Mouse (Mus musculus): ENCODE measurements around the gene Mlec. TPM values are rescaled to one million over a fixed set of nuclear protein-coding genes. Genes with fewer than 3 reads are reported as not detected.

Gene Mlec
- 84.1 and 84.5 TPM in 2 replicates for polyA plus RNA-seq (2012; rRNA removed)

DNA sequence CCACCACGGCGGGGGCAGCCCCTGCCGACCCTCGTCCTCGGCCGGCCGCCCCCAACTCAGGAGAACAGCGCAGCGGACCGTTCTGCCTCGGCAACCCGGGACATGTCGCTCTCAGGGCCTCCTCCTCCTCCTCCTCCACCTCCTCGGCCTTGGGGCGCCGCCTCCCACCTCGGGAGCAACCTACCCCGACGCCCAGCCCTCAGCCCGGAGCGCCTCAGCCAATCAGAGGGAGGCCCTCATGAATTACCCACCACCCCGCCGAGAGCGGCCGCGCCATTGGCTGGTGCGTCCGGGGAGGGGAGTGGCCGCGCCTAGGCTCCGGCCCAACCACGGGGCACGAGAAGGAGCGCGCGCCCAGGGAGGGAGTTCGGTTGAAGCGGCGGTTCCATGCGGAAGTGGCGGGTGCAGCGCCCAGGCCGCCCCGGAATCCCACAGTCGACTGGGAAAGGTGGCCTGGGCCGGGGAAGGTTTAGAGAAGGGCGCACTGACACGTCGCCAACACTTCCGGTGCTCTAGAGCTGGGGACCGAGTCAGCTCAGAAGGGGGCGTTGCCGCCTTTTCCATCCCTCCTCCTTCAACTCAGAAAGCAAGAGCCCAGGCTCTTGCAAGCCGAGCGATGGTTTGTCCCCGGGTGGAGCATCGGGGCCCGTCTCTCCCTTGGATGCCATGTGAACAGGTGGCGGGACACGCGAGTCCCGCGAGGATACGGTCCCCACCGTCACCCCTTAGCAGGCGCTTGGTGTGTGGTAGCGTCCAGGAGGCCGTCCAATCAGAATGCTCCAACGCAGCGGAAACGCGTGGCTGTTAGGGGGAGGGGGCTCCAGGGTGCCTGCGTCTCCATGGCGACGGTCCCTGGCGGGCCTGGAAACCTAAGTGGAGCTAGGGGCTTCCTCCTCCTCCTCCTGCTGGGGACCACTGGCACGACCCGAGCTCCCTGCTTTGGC is at the start of gene Mlec:
Gene Mlec (minus strand): TSS at position 140 of the 944 bp plus-strand sequence.

DNA sequence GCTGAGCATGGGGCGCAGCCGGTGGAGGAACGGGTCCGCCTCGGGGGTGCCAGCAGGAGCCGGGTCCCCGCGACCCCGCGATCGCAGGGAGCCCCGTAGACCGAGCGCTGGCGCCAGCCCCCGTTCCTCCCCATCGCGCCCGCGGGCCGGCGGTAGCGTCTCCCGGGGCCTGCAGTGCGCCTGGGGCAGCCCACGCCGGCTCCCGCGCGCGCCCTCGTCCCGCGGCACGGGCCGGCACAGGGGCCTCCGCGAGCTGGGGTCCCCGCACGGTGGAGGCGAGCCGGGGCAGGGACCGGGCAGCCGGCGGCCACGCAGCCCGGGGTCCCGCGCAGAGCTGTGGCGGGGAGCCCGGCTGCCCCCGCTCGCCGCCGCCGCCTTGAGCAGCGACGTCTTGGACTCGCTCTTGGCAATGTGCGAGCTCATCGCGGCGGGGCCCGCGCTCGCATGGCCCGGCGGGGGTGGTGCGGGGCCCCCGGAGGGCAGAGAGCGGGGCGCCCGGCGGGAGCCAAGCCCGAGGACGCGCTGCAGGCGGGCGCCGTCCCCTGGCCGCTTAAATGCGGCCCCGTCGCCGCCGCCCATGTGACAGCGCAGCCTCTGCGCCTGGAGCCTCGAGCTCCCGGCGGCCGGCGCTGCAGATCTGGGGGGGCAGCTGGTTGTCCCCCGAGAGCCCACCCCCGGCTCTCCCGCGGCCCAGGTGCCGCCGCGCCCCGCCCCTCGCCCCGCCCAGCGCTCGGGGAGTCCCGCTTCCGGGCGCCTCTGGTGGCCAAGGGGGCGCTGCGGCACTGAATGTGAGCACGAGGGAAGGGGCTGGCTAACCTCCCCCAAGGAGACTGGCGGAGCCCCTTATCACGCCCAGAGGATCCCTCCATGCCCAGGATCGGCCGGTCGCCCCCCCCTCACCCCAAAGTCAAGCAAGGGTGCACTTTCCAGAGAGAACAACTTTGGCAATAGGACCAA is 36.0 kb upstream of the Mlec start, which contains the start of gene Cabp1:
Gene Cabp1 (minus strand): TSS at position 713 of the 957 bp plus-strand sequence.

GRCm38 (mm10) chr5:115134234-115135165 is 23.5 kb downstream of the Mlec start, which contains the start of gene Unc119b:
Gene Unc119b (minus strand): TSS chr5:115134975.

GRCm38 (mm10) chr5:115118961-115119570 is 38.9 kb downstream of the Mlec start, which contains the start of gene Acads:
Gene Acads (minus strand): TSS chr5:115119346.

GRCm38 (mm10) chr5:115098195-115098594 is 59.8 kb downstream of the Mlec start, which contains the start of gene Gm10401:
Gene Gm10401 (minus strand): TSS chr5:115098295.

Other genes starting within 250 kb of the Mlec start
- 4.4 and 5.9 TPM in 2 replicates for gene Oasl1, start 234.9 kb downstream of the Mlec start, polyA plus RNA-seq (2012; rRNA removed)
- 27.6 and 31.4 TPM in 2 replicates for gene 2210016L21Rik, start 216.0 kb downstream of the Mlec start, polyA plus RNA-seq (2012; rRNA removed)
- gene Hnf1a, start 187.1 kb downstream of the Mlec start, polyA plus RNA-seq (2012; rRNA removed), result 0.16 and 0.18 TPM in 2 replicates
- gene Sppl3, start 147.0 kb downstream of the Mlec start, polyA plus RNA-seq (2012; rRNA removed), result 174 TPM in 2 replicates
- not detected in 2 replicates for gene Gm10401, start 59.9 kb downstream of the Mlec start, polyA plus RNA-seq (2012; rRNA removed)
- 141 and 147 TPM in 2 replicates for gene Acads, start 38.8 kb downstream of the Mlec start, polyA plus RNA-seq (2012; rRNA removed)
- 56.5 and 57.8 TPM in 2 replicates for gene Unc119b, start 23.2 kb downstream of the Mlec start, polyA plus RNA-seq (2012; rRNA removed)
- gene Cabp1, start 36.2 kb upstream of the Mlec start, polyA plus RNA-seq (2012; rRNA removed), result 7.9 and 9.0 TPM in 2 replicates
- gene Pop5, start 77.7 kb upstream of the Mlec start, polyA plus RNA-seq (2012; rRNA removed), result 123 and 173 TPM in 2 replicates
- gene Rnf10, start 114.7 kb upstream of the Mlec start, polyA plus RNA-seq (2012; rRNA removed), result 191 and 195 TPM in 2 replicates
- gene Coq5, start 121.5 kb upstream of the Mlec start, polyA plus RNA-seq (2012; rRNA removed), result 8.1 and 8.7 TPM in 2 replicates
- gene Dynll1, start 142.8 kb upstream of the Mlec start, polyA plus RNA-seq (2012; rRNA removed), result 250 and 284 TPM in 2 replicates
- 137 and 140 TPM in 2 replicates for gene Srsf9, start 169.0 kb upstream of the Mlec start, polyA plus RNA-seq (2012; rRNA removed)
- 10.6 and 13.7 TPM in 2 replicates for gene Gatc, start 183.0 kb upstream of the Mlec start, polyA plus RNA-seq (2012; rRNA removed)
- gene Triap1, start 183.0 kb upstream of the Mlec start, polyA plus RNA-seq (2012; rRNA removed), result 4.7 and 6.8 TPM in 2 replicates
- gene Cox6a1, start 190.8 kb upstream of the Mlec start, polyA plus RNA-seq (2012; rRNA removed), result 3,325 and 3,970 TPM in 2 replicates

Data from ovary, adult 2 months (tissue).